8 mouse cellular contexts compared by ENCODE assay signal in the genomic region with DNA sequence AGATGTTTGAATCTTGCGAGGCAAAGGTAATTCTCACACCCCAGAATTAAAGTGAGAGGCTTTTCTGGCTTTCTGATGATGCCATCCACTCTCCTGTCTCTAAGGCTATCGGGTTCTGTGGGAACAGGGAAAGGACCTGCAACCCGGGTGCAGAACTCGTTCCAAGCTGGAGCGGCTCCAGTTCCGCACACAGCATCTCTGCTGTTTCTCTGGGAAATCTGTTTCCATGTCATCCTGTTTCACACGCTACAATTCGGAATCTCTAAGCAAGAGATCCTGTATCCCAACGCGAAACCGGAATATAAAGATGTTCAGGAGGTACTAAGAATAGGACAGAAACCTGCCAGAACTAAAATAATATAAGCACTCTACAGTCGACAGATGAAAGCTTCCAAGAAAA. TPM values are rescaled to one million over a fixed set of nuclear protein-coding genes. Genes with fewer than 3 reads are reported as not detected.
DNase-seq lines count a peak whose midpoint lies in the region.

No protein-coding gene starts in this region.

- DNase-seq in embryo, embryonic 9.5 days (ENCODE audit: extremely low spot score) = peak; percentile 15
- no peak for DNase-seq in embryo, embryonic 10 days (ENCODE audit: low spot score)
- peak; percentile 37 to 39 for DNase-seq in right cerebral cortex, adult 2 months (ENCODE audit: low spot score in 2 of 2)
- DNase-seq in right cerebral cortex, postnatal 36 days (ENCODE audit: low spot score in 2 of 2) = no peak
- DNase-seq in left cerebral cortex, postnatal 10 days (ENCODE audit: extremely low spot score in 1 of 2, low spot score in 2 of 2) = peak; percentile 47 to 51
- DNase-seq in telencephalon, adult 2 months (ENCODE audit: low read depth, low spot score) = peak; percentile 31
- DNase-seq in gastrocnemius, adult 18-20 months (ENCODE audit: low spot score) = no peak
- no peak for DNase-seq in c-Kit-positive CD71-positive TER-119-positive erythroid progenitor cells, embryonic 14.5 days (ENCODE audit: low spot score)

- intact Hi-C loops in left cerebral cortex, postnatal 10 days (cut with DNase I) = loop anchor here (5.0 to 10.0 kb wide), 2 partner anchors 141 to 179 kb away; no protein-coding TSS in a partner anchor

RNA-seq across cellular contexts. Expression of a gene that starts 3.2 kb away (rescaled TPM):
- total RNA-seq in left cerebral cortex, postnatal 10 days (2021) = 10 to 100 TPM; 38.7 to 48.1 TPM
- not detected for total RNA-seq in gastrocnemius, adult 18-20 months (2021)

RNA-seq across cellular contexts. Expression of a gene that starts 53.1 kb away (rescaled TPM):
- total RNA-seq in left cerebral cortex, postnatal 10 days (2021) = under 1 TPM in 1 of 2 experiments, not detected in 1; 0.26 TPM
- total RNA-seq in gastrocnemius, adult 18-20 months (2021) = not detected

Comparison
In these comparisons a context has a peak if more than half of its experiments do, and no peak if none do; other contexts are left out.
1. DNase-seq: peak in embryo, embryonic 9.5 days (single experiment), right cerebral cortex, adult 2 months (2 of 2), left cerebral cortex, postnatal 10 days (2 of 2) and telencephalon, adult 2 months (single experiment); none in embryo, embryonic 10 days (single experiment), right cerebral cortex, postnatal 36 days (0 of 2), gastrocnemius, adult 18-20 months (single experiment) and c-Kit-positive CD71-positive TER-119-positive erythroid progenitor cells, embryonic 14.5 days (single experiment).
2. RNA of a gene that starts 3.2 kb away (total RNA-seq): 38.7 to 48.1 TPM in left cerebral cortex, postnatal 10 days; not detected in gastrocnemius, adult 18-20 months; every median in the first group is over 10 times any median in the second.